Mouse (Mus musculus): ENCODE results near the gene Rbbp4.

DNA sequence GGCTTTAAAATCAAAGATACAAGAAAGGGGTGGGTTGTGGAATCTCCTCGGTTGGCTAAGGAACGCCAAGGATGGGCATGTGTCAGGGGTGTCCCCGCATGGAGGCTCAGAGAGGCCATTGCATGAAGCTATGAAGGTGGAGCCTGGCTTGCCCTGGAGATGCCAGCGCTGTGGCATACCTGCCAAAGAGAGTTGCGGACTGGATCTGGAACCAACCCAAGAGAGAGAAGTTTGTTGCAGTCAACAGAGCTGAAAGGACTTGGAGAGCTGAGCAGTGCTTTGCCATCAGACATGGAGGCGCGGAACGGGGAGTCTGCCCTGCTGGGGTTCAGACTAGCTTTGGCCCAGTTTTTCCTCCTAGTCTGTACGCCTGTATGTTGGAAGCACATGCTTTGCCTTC is 28.3 kb upstream of the Rbbp4 start:
- no peak for TF ChIP-seq CTCF (IDR thresholded peaks at IDR 0.05; ENCODE audit: insufficient read depth, low read length)
- TF ChIP-seq POLR2A (IDR thresholded peaks at IDR 0.05; ENCODE audit: borderline replicate concordance, extremely low read depth, low read depth, low read length), result no peak

All from lung, adult 2 months (tissue).